Mouse (Mus musculus) lung, embryonic 15.5 days (tissue): ENCODE data around the gene Cnot10. TPM values are rescaled to one million over a fixed set of nuclear protein-coding genes. Genes with fewer than 3 reads are reported as not detected.

Source experiments
- ATAC-seq: fragments of 200-750 bp; cut with Nextera tagmentation; 2 replicates; pipeline ENCODE4 v1.8.0; 2017; ENCODE audit warnings: moderate number of reproducible peaks, borderline replicate concordance; ENCODE audit not compliant: low FRiP score, low TSS enrichment; ENCODE audit errors: extremely low read depth
- H3K27ac ChIP-seq: fragments of 300-500 bp; sonication (generic); 2 replicates; pipeline ENCODE4 v1.5.1; 2015; ENCODE audit warnings: moderate library complexity, mild to moderate bottlenecking, inconsistent platforms
- H3K27me3 ChIP-seq: fragments of 300-500 bp; sonication (generic); 2 replicates; pipeline ENCODE4 v1.6.1; 2015; ENCODE audit warnings: inconsistent platforms
- H3K36me3 ChIP-seq: fragments of 300-500 bp; sonication (generic); 2 replicates; pipeline ENCODE4 v1.6.1; 2015; ENCODE audit warnings: inconsistent platforms
- H3K4me1 ChIP-seq: fragments of 300-500 bp; sonication (generic); 2 replicates; pipeline ENCODE4 v1.6.1; 2015; ENCODE audit warnings: inconsistent platforms
- H3K4me2 ChIP-seq: fragments of 300-500 bp; sonication (generic); 2 replicates; pipeline ENCODE4 v1.6.1; 2015; ENCODE audit warnings: inconsistent platforms, mild to moderate bottlenecking, moderate library complexity
- H3K4me3 ChIP-seq: fragments of 300-500 bp; sonication (generic); 2 replicates; pipeline ENCODE4 v1.5.1; 2015; ENCODE audit warnings: mild to moderate bottlenecking, inconsistent platforms
- H3K9ac ChIP-seq: fragments of 300-500 bp; sonication (generic); 2 replicates; pipeline ENCODE4 v1.6.1; 2015; ENCODE audit warnings: inconsistent platforms
- H3K9me3 ChIP-seq: fragments of 300-500 bp; sonication (generic); 2 replicates; pipeline ENCODE4 v1.6.1; 2016; ENCODE audit warnings: inconsistent platforms
- WGBS: fragments of 180-500 bp; shearing (Covaris S2); methylation state at CpG from one replicate; pipeline ENCODE4 v1.1.7; 2015; 5-methylcytosine and 5-hydroxymethylcytosine counted together
- polyA plus RNA-seq: library from polyadenylated mRNA; unstranded; fragments of >200 nt; fragmentation: Nextera tagmentation; extraction: Ambion mirVana; gene quantifications from 2 replicates; pipeline ENCODE4 v1.2.1, GENCODE M21; 2015

Cnot10 gene
- polyA plus RNA-seq, 1 experiment from 2014 or later = 65.3 TPM

DNA sequence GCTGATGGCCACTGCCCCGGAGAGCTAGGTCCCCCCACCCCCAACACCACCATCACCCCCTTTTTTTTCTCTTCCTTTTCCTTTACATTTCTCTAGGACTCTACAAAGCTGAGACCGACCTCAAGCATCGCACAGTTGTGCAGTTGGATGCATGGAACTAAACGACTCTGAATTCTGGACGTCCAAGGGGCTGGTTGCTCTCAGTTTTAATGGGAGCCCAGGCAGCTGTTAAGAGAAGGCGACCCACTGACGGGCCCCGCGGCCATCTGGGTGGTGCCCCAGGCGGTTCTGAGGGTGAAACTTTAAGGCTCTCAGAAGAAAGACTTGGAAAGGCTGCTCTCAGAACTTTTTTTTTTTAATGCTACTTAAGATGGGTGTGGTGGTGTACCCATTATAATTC lies 75.3 kb downstream of the Cnot10 start:
- Histone ChIP-seq H3K9ac (peak overlapping the region; percentile 75), H3K4me3 (peak overlapping the region; percentile 70), H3K27ac (peak overlapping the region; percentile 90), H3K4me1 (peaks cover 29% of the 10 kb centered on the region), H3K4me2 (peak overlapping the region; percentile 96), H3K27me3 (peaks cover 13% of the 10 kb centered on the region), H3K9me3 (no peaks in the 10 kb centered on the region), H3K36me3 (no peaks in the 10 kb centered on the region)
- no peak for ATAC-seq
- 1% methylated on average over 10 of the region's 10 CpGs for WGBS

DNA sequence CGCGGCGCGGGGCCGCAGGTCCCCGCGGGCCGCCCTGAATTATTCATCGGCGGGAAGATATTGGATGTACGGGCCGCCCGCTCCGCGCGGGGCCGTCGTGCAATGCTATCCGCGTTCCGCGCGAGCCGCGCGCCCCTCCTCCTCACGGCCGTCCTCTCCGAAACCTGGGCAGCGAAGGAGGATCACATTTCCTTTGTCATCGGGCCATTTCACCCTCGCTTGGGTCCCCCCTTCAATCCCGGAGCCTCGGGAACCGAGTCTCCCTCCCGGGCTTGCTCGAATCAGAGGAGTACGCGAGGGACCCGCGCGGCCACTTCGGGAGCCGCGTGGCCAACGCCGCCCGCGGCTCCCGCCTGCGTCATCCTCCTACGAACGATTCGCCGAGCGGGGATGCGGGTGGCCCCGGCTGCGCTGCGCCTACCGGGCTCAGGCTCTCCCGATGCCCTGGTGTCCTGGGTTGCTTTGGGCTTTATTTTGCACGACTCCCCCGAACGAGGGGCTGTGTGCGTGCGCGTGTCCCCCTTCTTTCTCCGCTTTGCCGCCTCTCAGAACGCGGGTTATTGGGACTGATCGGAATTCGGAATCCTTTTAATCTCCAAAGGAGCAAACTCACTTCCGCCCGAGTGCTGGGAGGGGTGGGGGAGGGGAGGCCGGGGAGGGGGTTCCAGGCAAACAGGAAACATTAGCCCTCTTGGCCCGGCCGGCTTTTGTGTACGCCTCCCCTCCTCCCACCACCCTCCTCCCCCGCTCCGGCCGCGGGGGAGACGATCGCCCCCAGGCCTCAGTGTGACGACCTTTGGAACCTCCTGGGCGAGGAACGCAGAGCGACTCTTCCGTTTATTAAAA lies 76.0 kb downstream of the Cnot10 start, which contains the start of gene Trim71:
TSS of gene Trim71 (minus strand) at position 609 of the 846 bp plus-strand sequence.
- Histone ChIP-seq H3K9me3 (no peaks in the 10 kb centered on the region), H3K27me3 (peaks cover 13% of the 10 kb centered on the region), H3K4me2 (peak within 1 kb of the TSS; percentile 96), H3K4me3 (peak within 1 kb of the TSS; percentile 70), H3K9ac (peak within 1 kb of the TSS; percentile 75), H3K27ac (peak within 1 kb of the TSS; percentile 90), H3K36me3 (no peaks in the 10 kb centered on the region), H3K4me1 (peaks cover 29% of the 10 kb centered on the region)
- peak; percentile 32; the same call in 1 of the 2 replicates for ATAC-seq
- under 1% methylated on average over 89 of the region's 91 CpGs for WGBS

DNA sequence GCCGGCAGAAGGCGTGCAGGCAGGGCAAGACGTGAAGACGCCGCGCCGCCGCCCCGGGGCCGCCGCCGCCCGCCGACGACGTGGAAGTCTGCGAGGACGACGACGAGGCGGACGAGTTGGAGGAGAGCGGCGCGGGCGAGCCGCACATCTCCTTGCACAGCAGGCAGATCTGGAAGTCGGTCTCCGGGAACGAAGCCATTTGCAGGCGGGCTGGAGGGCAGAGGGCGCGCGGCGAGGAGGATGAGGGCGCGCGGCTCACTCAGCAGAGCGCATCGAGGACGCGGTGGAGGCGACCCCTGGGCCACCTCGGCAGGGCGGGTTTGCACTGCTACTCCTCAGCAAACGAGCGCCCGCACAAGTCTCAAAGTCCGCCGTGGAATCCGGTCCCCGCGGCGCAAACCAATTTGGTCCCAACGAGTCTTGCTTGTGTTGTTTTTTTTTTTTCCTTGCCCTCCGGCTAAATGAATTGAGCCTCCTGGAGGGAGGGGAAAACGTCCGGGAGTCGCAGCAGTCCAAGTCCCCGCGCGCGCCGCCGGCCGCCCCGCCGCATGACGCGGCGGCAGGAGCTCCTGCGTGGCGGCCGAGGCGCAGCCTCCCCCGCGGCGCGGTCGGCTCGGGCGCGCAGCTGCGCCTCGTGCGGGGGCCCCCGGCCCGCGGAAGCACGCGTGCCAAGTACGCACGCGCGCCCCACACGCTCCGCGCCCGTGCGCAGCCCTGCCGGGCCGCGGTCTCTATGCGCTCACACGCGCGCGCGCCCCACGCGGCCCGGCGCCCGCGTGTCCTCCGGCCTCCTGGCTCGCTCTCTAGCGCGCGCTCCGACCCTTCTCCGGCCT lies 76.8 kb downstream of the Cnot10 start:
- Histone ChIP-seq H3K36me3 (no peaks in the 10 kb centered on the region), H3K4me3 (peak overlapping the region; percentile 70), H3K4me2 (peak overlapping the region; percentile 96), H3K9ac (peak overlapping the region; percentile 75), H3K27me3 (peaks cover 13% of the 10 kb centered on the region), H3K4me1 (peaks cover 29% of the 10 kb centered on the region), H3K27ac (peak overlapping the region; percentile 90), H3K9me3 (no peaks in the 10 kb centered on the region)
- peak; percentile 23; the same call in 1 of the 2 replicates for ATAC-seq
- 1% methylated on average over 116 of the region's 122 CpGs for WGBS

DNA sequence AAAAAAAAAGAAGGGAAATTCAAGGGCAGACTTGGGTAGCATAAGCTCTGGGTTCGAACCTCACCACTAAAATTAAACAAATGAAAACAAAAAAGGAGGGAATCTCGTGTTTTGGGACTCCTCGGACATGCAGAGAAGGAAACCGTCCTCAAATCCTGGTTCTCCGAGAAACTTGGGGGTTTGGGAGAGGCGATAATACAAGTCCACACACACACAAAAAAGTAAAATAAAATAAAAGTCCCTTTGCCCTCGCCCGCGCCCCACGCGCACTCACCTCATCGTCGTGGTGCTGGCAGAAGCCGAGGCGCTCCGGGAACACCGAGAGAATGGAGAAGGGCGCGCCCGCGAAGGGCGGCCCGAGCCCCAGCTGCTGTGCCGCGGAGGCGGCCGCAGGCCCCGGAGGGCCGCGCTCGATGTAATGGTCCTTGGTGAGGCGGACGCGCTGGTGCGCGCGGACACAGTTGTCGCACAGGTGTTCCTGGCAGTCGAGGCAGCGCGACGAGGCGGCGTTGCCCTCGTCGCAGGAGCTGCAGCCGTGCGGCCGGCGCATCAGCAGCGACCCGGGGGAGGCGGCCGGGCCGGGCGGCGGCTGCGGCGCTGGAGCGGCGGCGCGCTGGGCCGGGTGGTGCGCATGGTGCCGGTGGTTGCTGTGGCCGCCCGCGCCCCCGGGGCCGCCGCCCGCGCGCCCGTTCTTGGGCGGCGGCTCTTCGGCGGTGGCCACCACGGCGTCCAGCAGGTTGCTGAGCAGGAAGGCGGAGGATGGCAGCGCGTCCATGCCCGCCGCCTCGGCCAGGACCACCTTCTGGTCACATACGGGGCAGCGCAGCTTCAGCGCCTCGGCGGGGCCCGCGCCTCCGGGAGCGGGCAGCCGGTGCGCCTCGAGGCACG lies 77.7 kb downstream of the Cnot10 start:
- peak overlapping the region; percentile 90 for H3K27ac ChIP-seq
- peak overlapping the region; percentile 75 for H3K9ac ChIP-seq
- peaks cover 13% of the 10 kb centered on the region for H3K27me3 ChIP-seq
- peaks cover 30% of the 10 kb centered on the region for H3K4me1 ChIP-seq
- WGBS = 1% methylated on average over 83 of the region's 101 CpGs
- ATAC-seq = no peak; the same call in 1 of the 2 replicates
- H3K9me3 ChIP-seq = no peaks in the 10 kb centered on the region
- H3K4me3 ChIP-seq = peak overlapping the region; percentile 70
- H3K4me2 ChIP-seq = peak overlapping the region; percentile 96
- H3K36me3 ChIP-seq = no peaks in the 10 kb centered on the region

DNA sequence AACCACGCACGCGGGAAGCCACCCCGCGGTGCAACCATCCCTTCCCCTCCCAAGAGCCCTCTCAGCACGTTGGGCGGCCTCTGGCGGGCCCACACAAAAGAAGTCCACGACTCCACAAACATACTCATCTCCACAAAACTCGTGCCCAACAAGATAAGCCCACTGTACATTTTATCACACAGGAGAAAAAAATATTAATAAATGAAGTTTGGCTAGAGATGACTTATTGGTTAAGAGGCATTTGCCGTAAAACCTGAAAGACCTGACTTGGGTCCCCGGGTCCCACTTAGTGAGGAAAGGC lies 78.4 kb downstream of the Cnot10 start:
- Histone ChIP-seq H3K36me3 (no peaks in the 10 kb centered on the region), H3K27ac (no peak overlapping the region), H3K4me3 (peak overlapping the region; percentile 70), H3K4me1 (peaks cover 36% of the 10 kb centered on the region), H3K27me3 (peaks cover 13% of the 10 kb centered on the region), H3K9me3 (no peaks in the 10 kb centered on the region), H3K4me2 (peak overlapping the region; percentile 96), H3K9ac (peak overlapping the region; percentile 75)
- 4% methylated on average over 12 of the region's 12 CpGs for WGBS
- no peak for ATAC-seq

DNA sequence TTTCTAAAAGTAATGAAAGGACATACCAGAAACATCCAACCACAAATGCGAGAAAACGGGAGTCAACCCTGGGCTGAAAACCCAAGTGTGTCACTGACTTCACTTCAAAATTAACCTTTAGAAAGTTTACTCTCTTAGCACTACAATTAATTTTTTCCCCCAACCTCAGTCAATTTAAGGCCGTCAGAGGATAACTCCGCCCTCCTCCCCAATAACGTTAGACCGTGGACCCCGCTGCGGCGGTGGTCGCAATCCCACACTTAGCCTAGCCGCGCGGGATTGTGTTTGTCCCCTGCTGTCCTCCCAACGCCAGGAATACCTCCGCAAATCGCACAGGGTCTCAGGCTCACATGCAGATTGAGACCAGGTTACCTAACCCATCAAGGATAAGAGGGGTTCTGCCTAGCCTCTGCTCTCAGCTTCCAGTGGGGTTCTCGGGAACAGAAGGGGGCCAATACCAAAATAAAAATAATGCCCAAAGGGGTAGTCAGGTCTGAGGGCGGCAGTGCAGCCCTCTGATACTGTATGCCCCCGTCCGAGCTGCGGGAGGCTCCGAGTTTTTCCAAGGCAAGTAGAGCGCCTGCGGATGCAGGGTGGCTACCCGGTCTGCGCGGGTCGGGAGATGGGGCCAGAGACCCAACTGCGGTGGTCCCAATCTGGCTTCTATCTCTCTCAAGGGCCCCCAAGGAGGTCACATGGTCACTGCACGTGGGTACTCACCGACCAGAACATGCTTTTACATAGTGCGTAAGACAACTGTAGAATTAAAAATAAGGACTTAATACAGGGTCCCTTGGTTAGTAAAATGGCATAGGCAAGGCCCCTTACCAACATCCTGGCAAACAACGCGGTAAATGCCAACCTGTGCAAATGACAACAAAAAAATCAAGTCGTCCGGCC lies 79.0 kb downstream of the Cnot10 start:
- Histone ChIP-seq H3K27me3 (peaks cover 13% of the 10 kb centered on the region), H3K9me3 (no peaks in the 10 kb centered on the region), H3K4me2 (peak overlapping the region; percentile 96), H3K36me3 (no peaks in the 10 kb centered on the region), H3K9ac (peak overlapping the region; percentile 75), H3K4me1 (peaks cover 42% of the 10 kb centered on the region), H3K4me3 (peak overlapping the region; percentile 70), H3K27ac (no peak overlapping the region)
- ATAC-seq = no peak
- WGBS = 4% methylated on average over 36 of the region's 36 CpGs

DNA sequence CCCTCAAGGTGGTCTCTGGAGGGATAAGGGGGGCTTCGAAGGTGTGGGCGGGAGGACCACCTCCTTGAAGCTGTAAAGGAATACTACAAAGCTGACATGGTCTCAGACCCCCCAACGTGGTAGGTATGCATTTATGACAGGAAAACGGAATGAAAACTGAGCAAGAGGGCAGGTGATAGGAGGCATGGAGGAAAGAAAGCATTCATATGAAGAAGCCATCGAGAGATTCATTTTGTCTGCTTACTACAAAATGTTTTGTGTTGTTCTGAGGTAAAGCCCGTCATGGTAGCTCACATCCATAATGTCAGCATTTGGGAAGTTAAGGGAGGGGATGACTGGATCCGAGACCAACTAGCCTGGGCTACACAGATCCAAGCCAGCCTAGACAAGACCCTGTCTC lies 79.8 kb downstream of the Cnot10 start:
- 22% methylated on average over 7 of the region's 7 CpGs for WGBS
- Histone ChIP-seq H3K4me3 (peak overlapping the region; percentile 70), H3K4me2 (peak overlapping the region; percentile 96), H3K9ac (peak overlapping the region; percentile 75; the same call in 1 of the 2 replicates), H3K27me3 (peaks cover 13% of the 10 kb centered on the region), H3K9me3 (no peaks in the 10 kb centered on the region), H3K27ac (no peak overlapping the region), H3K4me1 (peaks cover 47% of the 10 kb centered on the region), H3K36me3 (no peaks in the 10 kb centered on the region)
- no peak for ATAC-seq

DNA sequence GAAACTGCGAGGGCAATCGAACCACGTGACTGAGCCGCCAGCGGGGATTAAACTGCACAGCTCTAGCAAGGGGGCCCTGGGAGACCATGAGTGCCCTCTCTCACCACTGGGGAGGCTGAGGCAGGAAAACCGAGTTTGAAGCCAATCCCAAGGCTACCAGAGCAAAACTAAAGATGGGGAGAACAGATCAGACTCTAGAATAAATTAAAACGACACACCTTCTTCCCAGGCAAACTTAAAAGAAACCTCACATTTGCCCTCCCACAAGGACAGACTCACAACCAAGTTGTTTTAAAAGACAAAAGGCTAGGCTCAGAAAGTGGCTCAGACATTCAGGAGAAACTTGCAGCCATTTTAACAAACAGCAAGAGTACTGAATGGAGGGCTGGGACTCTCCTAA lies 82.9 kb downstream of the Cnot10 start:
- no peak overlapping the region for H3K4me2 ChIP-seq
- 32% methylated on average over 7 of the region's 7 CpGs for WGBS
- no peak overlapping the region for H3K9ac ChIP-seq
- no peak overlapping the region for H3K27ac ChIP-seq
- no peaks in the 10 kb centered on the region for H3K9me3 ChIP-seq
- no peak overlapping the region for H3K4me3 ChIP-seq
- ATAC-seq = no peak
- H3K36me3 ChIP-seq = no peaks in the 10 kb centered on the region
- H3K27me3 ChIP-seq = peaks cover 7% of the 10 kb centered on the region
- H3K4me1 ChIP-seq = peaks cover 54% of the 10 kb centered on the region

DNA sequence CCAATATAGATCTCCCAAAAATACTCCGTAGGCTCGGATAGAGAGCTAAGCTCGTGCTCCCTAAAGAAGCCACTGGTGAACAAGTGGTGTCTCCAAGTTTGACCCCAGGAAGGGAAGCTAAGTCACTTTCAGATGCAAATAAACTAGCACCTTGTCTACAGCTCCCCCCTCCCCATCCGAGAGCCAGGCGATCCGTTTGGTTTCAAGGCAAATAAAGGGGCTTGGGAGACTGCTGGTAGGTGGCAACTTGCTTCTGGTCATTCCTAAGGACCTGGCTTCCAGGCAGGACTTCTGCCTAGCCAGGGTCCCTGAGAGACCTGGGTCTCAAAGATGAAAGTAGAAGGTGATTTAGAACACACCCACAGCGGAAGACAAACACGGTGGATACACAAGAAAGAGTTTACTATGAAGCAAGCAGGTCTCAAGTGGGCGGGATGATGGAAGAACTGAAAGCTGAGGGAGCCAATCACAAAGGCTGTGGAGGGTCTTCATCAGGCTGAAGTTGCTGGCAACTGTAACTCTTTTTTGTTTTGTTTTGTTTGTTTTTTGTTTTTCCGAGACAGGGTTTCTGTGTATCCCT lies 83.6 kb downstream of the Cnot10 start:
- 51% methylated on average over 10 of the region's 10 CpGs for WGBS
- no peak overlapping the region for H3K4me2 ChIP-seq
- no peaks in the 10 kb centered on the region for H3K36me3 ChIP-seq
- no peak overlapping the region for H3K9ac ChIP-seq
- no peaks in the 10 kb centered on the region for H3K9me3 ChIP-seq
- H3K4me3 ChIP-seq = no peak overlapping the region
- H3K27ac ChIP-seq = peak overlapping the region; percentile 77; the same call in 1 of the 2 replicates
- ATAC-seq = no peak
- 0 out of 2 replicates have a peak, but pooled peaks cover under 1% of the 10 kb centered on the region for H3K27me3 ChIP-seq
- H3K4me1 ChIP-seq = peaks cover 47% of the 10 kb centered on the region

DNA sequence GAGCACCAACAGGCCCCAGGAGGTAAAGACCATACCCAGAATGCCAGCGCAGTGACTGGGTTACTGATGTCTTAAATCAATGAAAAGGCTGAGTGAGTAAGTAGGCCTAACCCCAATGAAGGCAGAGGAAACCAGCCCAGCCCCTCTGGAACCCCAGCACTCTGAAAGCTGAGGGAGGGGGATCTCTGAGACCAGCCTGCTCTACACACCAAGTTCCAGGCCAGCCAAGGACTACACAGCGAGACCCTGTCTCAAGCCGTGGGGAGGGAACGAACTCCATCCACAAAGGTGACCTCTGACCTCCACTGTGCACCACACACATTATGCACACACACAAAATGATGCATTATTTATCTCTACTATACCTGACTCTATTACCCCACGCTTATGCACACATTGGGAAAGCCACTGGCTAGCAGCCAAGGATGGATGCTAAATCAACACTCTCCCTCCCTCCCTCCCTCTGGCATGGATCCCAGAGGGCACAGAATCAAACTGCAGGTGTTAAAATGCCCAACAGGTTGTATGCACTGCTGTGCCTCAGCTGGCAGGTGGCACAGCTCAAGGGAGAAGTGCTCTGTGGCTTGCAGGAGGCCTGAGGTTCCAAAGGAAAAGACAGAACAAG lies 85.5 kb downstream of the Cnot10 start:
- ATAC-seq = peak; percentile 72

More for the DNA sequence above, 85.5 kb downstream of the Cnot10 start:
- Histone ChIP-seq H3K27me3 (no peaks in the 10 kb centered on the region), H3K4me1 (peaks cover 58% of the 10 kb centered on the region), H3K27ac (peak overlapping the region; percentile 77), H3K9me3 (no peaks in the 10 kb centered on the region), H3K36me3 (no peaks in the 10 kb centered on the region), H3K4me2 (no peak overlapping the region), H3K9ac (no peak overlapping the region), H3K4me3 (no peak overlapping the region)
- 37% methylated on average over 5 of the region's 5 CpGs for WGBS
